Mouse (Mus musculus): ENCODE results near the gene Olfr1191-ps1. TPM values are rescaled to one million over a fixed set of nuclear protein-coding genes. Genes with fewer than 3 reads are reported as not detected.
"Not testable (repeated sequence)": the region's sequence is repeated elsewhere in the genome, so short reads cannot be mapped to it uniquely, and the experiment has no call there.

Gene Olfr1191-ps1
- not detected in 2 replicates for polyA plus RNA-seq (2016; fragmentation: Nextera tagmentation; extraction: Ambion mirVana)

DNA sequence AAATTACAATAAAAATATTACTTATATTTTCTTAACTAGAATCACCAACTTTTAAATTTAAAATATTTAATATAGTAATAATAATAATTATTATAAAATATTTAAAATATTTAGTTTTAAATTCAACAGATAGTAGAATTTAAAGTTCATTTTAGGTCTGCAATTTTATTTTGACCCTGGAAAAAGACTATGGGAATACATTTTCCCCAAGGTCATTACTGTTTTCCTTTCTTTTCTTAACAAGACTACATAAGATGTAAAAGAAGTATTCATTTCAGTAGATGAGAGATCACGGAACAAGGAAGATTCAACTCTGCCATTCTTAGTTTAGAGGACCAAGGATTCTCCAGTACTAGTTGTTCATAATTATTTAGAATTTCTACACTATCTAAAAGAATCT, at the start of gene Olfr1191-ps1:
TSS of gene Olfr1191-ps1 (plus strand) at position 301 of the 400 bp plus-strand sequence.
- not testable (repeated sequence) for H3K36me3 ChIP-seq (replicated peaks); H3K27me3 ChIP-seq (ENCODE audit: poor library complexity, severe bottlenecking); H3K4me3 ChIP-seq; H3K4me1 ChIP-seq; H3K27ac ChIP-seq; DNase-seq (ENCODE audit: extremely low spot score, low spot score); H3K9me3 ChIP-seq
- WGBS, result 91% methylated on average over 1 of the region's 1 CpGs

DNA sequence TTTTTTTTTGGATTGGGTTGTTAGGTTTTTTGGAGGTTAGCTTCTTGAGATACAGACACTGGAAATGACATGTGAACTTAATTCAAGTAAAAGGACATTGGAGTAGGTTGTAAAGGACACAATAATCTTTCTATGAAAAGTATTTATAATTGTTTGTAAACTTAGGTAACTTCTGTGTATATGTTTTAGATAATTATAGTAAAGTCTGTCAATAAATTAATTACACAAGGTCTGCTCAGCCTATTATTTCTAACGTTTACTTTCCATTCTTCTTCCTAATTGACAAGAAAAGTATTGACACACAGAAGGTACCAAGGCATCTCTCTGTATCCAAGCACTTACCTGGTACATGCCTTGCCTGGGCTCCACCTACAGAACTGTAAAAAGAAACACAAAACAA, 7.9 kb downstream of the Olfr1191-ps1 start, which contains the start of gene Olfr1192-ps1:
TSS of gene Olfr1192-ps1 (plus strand) at position 301 of the 400 bp plus-strand sequence.
- no peak for DNase-seq (ENCODE audit: extremely low spot score, low spot score)
- no peak within 1 kb of the TSS for H3K27ac ChIP-seq
- no peaks in the 10 kb centered on the region for H3K4me1 ChIP-seq
- 38% methylated on average over 1 of the region's 1 CpGs for WGBS
- H3K36me3 ChIP-seq (replicated peaks), result no peaks in the 10 kb centered on the region
- no peaks in the 10 kb centered on the region for H3K27me3 ChIP-seq (ENCODE audit: poor library complexity, severe bottlenecking)
- no peak within 1 kb of the TSS for H3K4me3 ChIP-seq
- H3K9me3 ChIP-seq, result no peaks in the 10 kb centered on the region

DNA sequence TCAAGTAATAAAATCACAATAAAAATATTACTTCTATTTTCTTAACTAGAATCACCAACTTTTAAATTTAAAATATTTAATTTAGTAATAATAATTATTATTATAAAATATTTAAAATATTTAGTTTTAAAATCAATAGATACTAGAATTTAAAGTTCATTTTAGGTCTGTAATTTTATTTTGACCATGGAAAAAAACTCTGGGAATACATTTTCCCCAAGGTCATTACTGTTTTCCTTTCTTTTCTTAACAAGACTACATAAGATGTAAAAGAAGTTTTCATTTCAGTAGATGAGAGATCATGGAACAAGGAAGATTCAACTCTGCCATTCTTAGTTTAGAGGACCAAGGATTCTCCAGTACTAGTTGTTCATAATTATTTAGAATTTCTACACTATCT, 35.0 kb downstream of the Olfr1191-ps1 start, which contains the start of gene Olfr1193:
TSS of gene Olfr1193 (plus strand) at position 301 of the 400 bp plus-strand sequence.
- H3K27me3 ChIP-seq (ENCODE audit: poor library complexity, severe bottlenecking); H3K4me1 ChIP-seq; DNase-seq (ENCODE audit: extremely low spot score, low spot score); H3K27ac ChIP-seq; H3K4me3 ChIP-seq; H3K36me3 ChIP-seq (replicated peaks); H3K9me3 ChIP-seq: not testable (repeated sequence)

DNA sequence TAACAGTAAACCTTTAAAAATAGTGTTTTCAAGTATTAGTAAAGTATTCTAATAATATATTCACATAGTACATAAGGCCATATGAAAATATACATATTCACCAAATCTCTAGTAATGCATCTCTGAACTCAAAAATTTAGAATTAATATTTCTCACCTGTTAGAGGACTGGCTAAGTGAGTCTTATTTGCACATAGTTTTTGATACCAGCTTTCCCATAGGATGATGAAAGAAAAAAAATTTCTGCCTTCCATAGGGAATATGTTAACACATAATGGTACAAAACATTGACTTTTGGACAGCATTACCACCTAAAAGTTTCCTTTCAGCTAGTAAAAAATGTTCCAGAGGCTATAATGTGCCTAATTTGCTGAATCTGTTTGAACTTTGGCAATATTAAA, 48.7 kb downstream of the Olfr1191-ps1 start, which contains the start of gene Olfr1195:
TSS of gene Olfr1195 (minus strand) at position 101 of the 400 bp plus-strand sequence.
- no peak within 1 kb of the TSS for H3K27ac ChIP-seq
- H3K9me3 ChIP-seq, result no peaks in the 10 kb centered on the region
- H3K27me3 ChIP-seq (ENCODE audit: poor library complexity, severe bottlenecking), result no peaks in the 10 kb centered on the region
- no peaks in the 10 kb centered on the region for H3K36me3 ChIP-seq (replicated peaks)
- no peaks in the 10 kb centered on the region for H3K4me1 ChIP-seq
- DNase-seq (ENCODE audit: extremely low spot score, low spot score), result no peak
- no peak within 1 kb of the TSS for H3K4me3 ChIP-seq

Other genes starting within 250 kb of the Olfr1191-ps1 start
- not detected in 2 replicates for gene Olfr1179, start 234.1 kb upstream of the Olfr1191-ps1 start, polyA plus RNA-seq (2016; fragmentation: Nextera tagmentation; extraction: Ambion mirVana)
- gene Olfr1180, start 221.4 kb upstream of the Olfr1191-ps1 start, polyA plus RNA-seq (2016; fragmentation: Nextera tagmentation; extraction: Ambion mirVana), result not detected in 2 replicates
- not detected in 2 replicates for gene Olfr1181, start 214.4 kb upstream of the Olfr1191-ps1 start, polyA plus RNA-seq (2016; fragmentation: Nextera tagmentation; extraction: Ambion mirVana)
- not detected in 2 replicates for gene Gm13757, start 191.4 kb upstream of the Olfr1191-ps1 start, polyA plus RNA-seq (2016; fragmentation: Nextera tagmentation; extraction: Ambion mirVana)
- gene Olfr1183, start 185.7 kb upstream of the Olfr1191-ps1 start, polyA plus RNA-seq (2016; fragmentation: Nextera tagmentation; extraction: Ambion mirVana), result not detected in 2 replicates
- not detected in 2 replicates for gene Olfr1184, start 156.9 kb upstream of the Olfr1191-ps1 start, polyA plus RNA-seq (2016; fragmentation: Nextera tagmentation; extraction: Ambion mirVana)
- not detected in 2 replicates for gene Olfr1185-ps1, start 147.2 kb upstream of the Olfr1191-ps1 start, polyA plus RNA-seq (2016; fragmentation: Nextera tagmentation; extraction: Ambion mirVana)
- not detected in 2 replicates for gene Olfr1186, start 122.0 kb upstream of the Olfr1191-ps1 start, polyA plus RNA-seq (2016; fragmentation: Nextera tagmentation; extraction: Ambion mirVana)
- not detected in 2 replicates for gene Olfr1188, start 83.6 kb upstream of the Olfr1191-ps1 start, polyA plus RNA-seq (2016; fragmentation: Nextera tagmentation; extraction: Ambion mirVana)
- not detected in 2 replicates for gene Olfr1189, start 54.1 kb upstream of the Olfr1191-ps1 start, polyA plus RNA-seq (2016; fragmentation: Nextera tagmentation; extraction: Ambion mirVana)
- not detected in 2 replicates for gene Olfr1192-ps1, start 8.0 kb downstream of the Olfr1191-ps1 start, polyA plus RNA-seq (2016; fragmentation: Nextera tagmentation; extraction: Ambion mirVana)
- gene Olfr1193, start 35.1 kb downstream of the Olfr1191-ps1 start, polyA plus RNA-seq (2016; fragmentation: Nextera tagmentation; extraction: Ambion mirVana), result not detected in 2 replicates
- gene Olfr1195, start 48.6 kb downstream of the Olfr1191-ps1 start, polyA plus RNA-seq (2016; fragmentation: Nextera tagmentation; extraction: Ambion mirVana), result not detected in 2 replicates
- gene Olfr1196, start 64.1 kb downstream of the Olfr1191-ps1 start, polyA plus RNA-seq (2016; fragmentation: Nextera tagmentation; extraction: Ambion mirVana), result not detected in 2 replicates
- not detected in 2 replicates for gene Olfr1197, start 91.8 kb downstream of the Olfr1191-ps1 start, polyA plus RNA-seq (2016; fragmentation: Nextera tagmentation; extraction: Ambion mirVana)
- not detected in 2 replicates for gene Olfr1198, start 110.8 kb downstream of the Olfr1191-ps1 start, polyA plus RNA-seq (2016; fragmentation: Nextera tagmentation; extraction: Ambion mirVana)
- gene Olfr1199, start 119.9 kb downstream of the Olfr1191-ps1 start, polyA plus RNA-seq (2016; fragmentation: Nextera tagmentation; extraction: Ambion mirVana), result not detected in 2 replicates
- gene Olfr1200, start 129.9 kb downstream of the Olfr1191-ps1 start, polyA plus RNA-seq (2016; fragmentation: Nextera tagmentation; extraction: Ambion mirVana), result not detected in 2 replicates
- not detected in 2 replicates for gene Olfr1201, start 152.5 kb downstream of the Olfr1191-ps1 start, polyA plus RNA-seq (2016; fragmentation: Nextera tagmentation; extraction: Ambion mirVana)
- gene Olfr1202, start 174.0 kb downstream of the Olfr1191-ps1 start, polyA plus RNA-seq (2016; fragmentation: Nextera tagmentation; extraction: Ambion mirVana), result 0.04 TPM in 1 of 2 replicates, not detected in the other
- gene Olfr1205, start 189.2 kb downstream of the Olfr1191-ps1 start, polyA plus RNA-seq (2016; fragmentation: Nextera tagmentation; extraction: Ambion mirVana), result not detected in 2 replicates
- gene Olfr1204, start 208.8 kb downstream of the Olfr1191-ps1 start, polyA plus RNA-seq (2016; fragmentation: Nextera tagmentation; extraction: Ambion mirVana), result not detected in 2 replicates
- not detected in 2 replicates for gene Olfr1206, start 222.7 kb downstream of the Olfr1191-ps1 start, polyA plus RNA-seq (2016; fragmentation: Nextera tagmentation; extraction: Ambion mirVana)

Data from forebrain, embryonic 10.5 days (tissue).